Mouse (Mus musculus) skeletal muscle tissue, postnatal 0 days (tissue): ENCODE results near the gene Dtx3l. TPM values are rescaled to one million over a fixed set of nuclear protein-coding genes. Genes with fewer than 3 reads are reported as not detected.

Source experiments
- polyA plus RNA-seq: library from polyadenylated mRNA; unstranded; fragments of >200 nt; fragmentation: Nextera tagmentation; extraction: Ambion mirVana; gene quantifications from 2 replicates; pipeline ENCODE4 v1.2.1, GENCODE M21; 2015

Dtx3l gene
- polyA plus RNA-seq: 3.4 and 4.0 TPM in 2 replicates

DNA sequence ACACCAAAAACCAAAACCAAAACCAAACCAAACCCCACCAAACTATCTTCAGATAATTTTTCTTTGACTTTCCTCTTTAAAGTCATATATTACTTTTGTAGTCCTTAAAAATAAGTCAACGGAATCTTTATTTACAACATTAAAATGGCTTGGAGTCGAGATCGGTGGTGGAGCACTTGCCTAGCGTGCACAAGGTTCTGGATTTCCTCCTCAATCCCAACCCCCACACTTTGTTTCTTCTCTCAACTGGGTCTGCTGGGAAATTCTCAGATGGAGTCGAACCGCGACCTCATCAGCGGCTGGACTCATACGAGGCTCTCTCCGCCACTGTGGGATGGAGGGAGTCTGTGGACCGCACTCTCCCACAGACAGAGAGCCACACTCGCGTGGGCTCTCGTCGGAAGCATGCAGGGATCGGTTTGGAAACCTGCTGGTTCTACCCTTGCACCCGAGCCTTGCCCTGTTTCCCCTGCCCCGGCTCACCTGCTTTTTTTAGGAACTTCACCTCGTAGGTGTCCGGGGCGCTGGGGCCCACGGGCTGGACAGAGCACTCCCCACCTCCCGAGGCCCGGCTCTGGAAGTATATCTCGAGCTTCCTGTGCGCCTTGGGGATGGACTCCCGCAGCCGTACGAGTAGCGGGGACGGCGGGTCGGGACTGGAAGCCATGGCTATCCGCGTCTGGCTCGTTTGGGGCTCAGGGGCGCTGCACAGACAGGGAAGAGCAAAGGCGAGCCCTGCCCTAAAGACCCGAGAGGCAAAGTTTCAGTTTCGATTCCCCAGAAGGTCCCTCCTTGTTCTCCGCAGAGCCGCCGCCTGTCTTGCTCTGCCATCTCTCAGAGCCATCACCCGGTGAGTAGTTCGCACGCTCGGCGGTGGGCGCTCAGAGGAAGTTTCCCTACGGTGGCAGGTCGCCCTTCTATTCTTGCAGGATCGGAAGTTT lies at the start of gene Dtx3l, which contains the start of gene Parp9:
Gene Dtx3l, minus strand, starts transcription at position 941 of the 941 bp plus-strand sequence.
Gene Parp9, plus strand, starts transcription at position 260 of the 941 bp plus-strand sequence.

DNA sequence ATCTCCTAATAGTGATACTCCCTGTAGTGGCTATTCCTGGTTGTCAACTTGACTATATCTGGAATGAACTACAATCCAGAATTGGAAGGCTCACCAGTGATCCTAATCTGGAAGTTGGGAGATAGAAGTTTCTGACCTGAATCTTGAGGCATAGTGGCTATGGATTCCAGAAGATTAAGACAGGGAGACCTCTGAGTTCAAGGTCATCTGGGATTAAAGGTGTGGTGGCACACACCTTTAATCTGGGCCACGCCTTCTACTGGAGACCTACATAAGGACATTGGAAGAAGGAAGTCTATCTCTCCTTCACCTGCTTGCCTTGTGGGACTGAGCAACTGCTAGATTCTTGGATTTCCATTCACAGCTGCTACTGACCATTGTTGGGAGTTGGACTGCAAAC lies 39.5 kb upstream of the Dtx3l start, which contains the start of gene Kpna1:
Gene Kpna1, plus strand, starts transcription at position 301 of the 400 bp plus-strand sequence.

Other genes starting within 250 kb of the Dtx3l start
- gene Dirc2, start 169.8 kb downstream of the Dtx3l start, polyA plus RNA-seq: 14.2 and 14.8 TPM in 2 replicates
- gene Hspbap1, start 168.8 kb downstream of the Dtx3l start, polyA plus RNA-seq: 3.2 TPM in 2 replicates
- 1.9 and 2.1 TPM in 2 replicates for gene Parp14, start 67.6 kb downstream of the Dtx3l start, polyA plus RNA-seq
- gene Parp9, start 681 bp downstream of the Dtx3l start, polyA plus RNA-seq: 7.3 TPM in 2 replicates
- gene Kpna1, start 39.6 kb upstream of the Dtx3l start, polyA plus RNA-seq: 26.2 and 28.8 TPM in 2 replicates
- gene Wdr5b, start 102.0 kb upstream of the Dtx3l start, polyA plus RNA-seq: 5.3 and 5.9 TPM in 2 replicates
- gene Fam162a, start 132.4 kb upstream of the Dtx3l start, polyA plus RNA-seq: 265 and 287 TPM in 2 replicates
- 65.8 and 66.0 TPM in 2 replicates for gene Ccdc58, start 132.5 kb upstream of the Dtx3l start, polyA plus RNA-seq
- 5.2 TPM in 1 of 2 replicates, not detected in the other for gene Csta1, start 192.1 kb upstream of the Dtx3l start, polyA plus RNA-seq
- gene Stfa2l1, start 217.7 kb upstream of the Dtx3l start, polyA plus RNA-seq: 1.7 and 1.8 TPM in 2 replicates
- gene Gm5483, start 245.1 kb upstream of the Dtx3l start, polyA plus RNA-seq: 1.6 and 3.9 TPM in 2 replicates